Mouse (Mus musculus) erythroblast, adult 5-6 weeks (primary cell): ENCODE measurements around the gene Ipo5. TPM values are rescaled to one million over a fixed set of nuclear protein-coding genes. Genes with fewer than 3 reads are reported as not detected.
A peak's percentile ranks its signal among the peaks of the same experiment; 100 is the strongest.

Experiments used
- ATAC-seq: replicated peaks from 2 replicates; pipeline ENCODE4 v1.8.0; 2016; ENCODE audit warnings: moderate number of reproducible peaks, mild to moderate bottlenecking, moderate TSS enrichment, inconsistent platforms; ENCODE audit not compliant: poor library complexity, low FRiP score, severe bottlenecking
- total RNA-seq, 2 experiments: library from RNA; stranded (forward) in 1 of 2; stranded (reverse) in 1 of 2; fragments of 150-400 nt in 1 of 2; fragments of 200-764, 138-1000 nt in 1 of 2; gene quantifications; 2 replicates each; pipeline versions ENCODE4 v1.2.3 to v1.2.4; 2015 to 2017; ENCODE audit warnings: low replicate concordance in 2 of 2

Gene Ipo5
- total RNA-seq, 2 experiments from 2014 or later: 31.3 to 41.3 TPM

DNA sequence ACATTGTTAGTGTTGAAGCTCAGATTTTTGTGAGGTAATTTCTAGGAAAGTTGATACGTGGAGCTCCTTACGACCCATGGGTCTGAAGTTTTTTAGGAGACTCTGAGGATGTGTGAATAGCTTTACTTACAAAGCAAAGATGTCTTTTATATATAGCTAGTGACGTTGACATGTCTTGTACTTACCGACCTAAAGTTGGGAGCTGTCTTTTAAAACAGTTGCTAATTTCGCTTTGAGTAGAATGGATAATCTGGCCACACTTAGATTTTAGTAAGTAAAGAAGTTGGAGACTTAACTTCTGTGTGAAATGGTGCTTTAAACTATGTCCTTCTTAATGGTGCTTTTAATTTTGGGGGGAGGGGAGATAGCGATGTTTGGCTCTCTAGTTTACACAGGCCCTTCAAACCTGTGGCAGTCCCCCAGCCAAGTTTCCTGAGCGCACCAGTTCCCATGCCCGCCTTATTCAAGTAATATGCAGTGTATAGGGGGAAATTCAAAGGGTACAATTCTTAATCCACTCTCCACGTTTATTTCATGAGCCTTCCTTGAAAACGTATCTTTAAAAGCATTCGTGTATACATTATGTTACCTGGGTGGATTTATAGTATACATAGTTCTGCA, 1.2 kb downstream of the Ipo5 start:
- no peak for ATAC-seq

- ATAC-seq: no peak
These were observed 1.9 kb downstream of the Ipo5 start for GRCm38 (mm10) chr14:120912916-120913315.

- ATAC-seq: no peak
These were observed 10.8 kb downstream of the Ipo5 start for GRCm38 (mm10) chr14:120921805-120922204.

- no peak for ATAC-seq
These were observed 13.0 kb downstream of the Ipo5 start for GRCm38 (mm10) chr14:120924044-120924443.

GRCm38 (mm10) chr14:120925731-120926585, 14.9 kb downstream of the Ipo5 start:
- ATAC-seq: no peak

DNA sequence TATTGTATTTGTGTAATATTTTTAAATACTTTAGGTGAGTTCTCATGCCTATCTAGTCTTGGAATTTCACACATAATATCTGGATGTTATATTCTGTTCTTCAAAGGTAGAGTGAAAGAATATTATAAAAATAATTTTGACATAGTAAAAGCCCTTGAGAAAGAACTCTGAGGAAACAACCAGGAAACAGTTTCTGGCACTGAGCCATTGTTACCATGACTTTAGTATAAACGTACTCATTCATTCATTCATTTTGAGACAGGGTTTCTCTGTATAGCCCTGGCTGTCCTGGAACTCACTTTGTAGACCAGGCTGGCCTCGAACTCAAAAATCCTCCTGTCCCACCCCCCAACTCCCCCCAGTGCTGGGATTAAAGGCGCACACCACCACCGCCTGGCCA, 20.2 kb downstream of the Ipo5 start:
- no peak for ATAC-seq

DNA sequence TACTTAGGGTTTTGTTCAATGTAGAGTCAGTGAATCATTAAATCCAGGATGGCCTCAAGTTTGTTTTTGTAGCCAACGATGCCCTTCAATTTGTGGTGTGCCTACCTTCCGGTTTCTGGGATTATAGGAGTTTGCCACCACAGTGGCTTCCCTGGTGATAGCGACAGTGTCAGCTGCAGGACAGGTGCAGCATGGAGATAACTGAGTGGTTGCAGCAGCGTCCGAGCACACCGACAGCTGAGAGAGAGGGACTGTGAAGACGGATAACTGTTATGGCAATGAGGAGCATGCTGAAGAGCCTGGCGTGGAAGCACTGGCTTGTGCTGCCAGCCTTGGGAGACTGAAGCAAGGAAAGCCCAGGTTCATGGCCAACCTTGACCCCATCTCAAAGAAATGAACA, 22.6 kb downstream of the Ipo5 start:
- peak; percentile 83 for ATAC-seq

DNA sequence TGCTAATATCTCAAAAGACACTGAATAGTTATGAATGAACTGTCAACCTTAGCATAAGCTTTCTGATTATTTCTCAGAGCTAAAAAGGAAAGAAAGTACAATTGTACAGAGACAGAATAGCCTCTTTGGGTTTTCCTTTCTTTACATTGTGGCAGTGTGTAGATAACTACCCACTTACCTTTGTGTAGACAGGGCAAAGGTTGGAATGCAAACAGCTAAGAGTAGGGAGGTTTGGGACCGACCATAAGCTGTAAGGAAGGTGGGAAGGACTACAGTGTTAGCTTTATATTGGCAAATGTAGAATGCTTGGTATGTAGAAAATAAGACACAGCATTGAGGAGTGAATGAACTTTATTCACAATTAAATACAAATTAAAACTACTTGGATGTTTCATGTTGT, 26.1 kb downstream of the Ipo5 start:
- no peak for ATAC-seq

- ATAC-seq: no peak
These were observed 31.8 kb downstream of the Ipo5 start for GRCm38 (mm10) chr14:120942803-120943202.

- no peak for ATAC-seq
These were observed 34.1 kb downstream of the Ipo5 start for GRCm38 (mm10) chr14:120945146-120945545.

- ATAC-seq: no peak
These were observed 36.1 kb downstream of the Ipo5 start for GRCm38 (mm10) chr14:120947104-120947503.

DNA sequence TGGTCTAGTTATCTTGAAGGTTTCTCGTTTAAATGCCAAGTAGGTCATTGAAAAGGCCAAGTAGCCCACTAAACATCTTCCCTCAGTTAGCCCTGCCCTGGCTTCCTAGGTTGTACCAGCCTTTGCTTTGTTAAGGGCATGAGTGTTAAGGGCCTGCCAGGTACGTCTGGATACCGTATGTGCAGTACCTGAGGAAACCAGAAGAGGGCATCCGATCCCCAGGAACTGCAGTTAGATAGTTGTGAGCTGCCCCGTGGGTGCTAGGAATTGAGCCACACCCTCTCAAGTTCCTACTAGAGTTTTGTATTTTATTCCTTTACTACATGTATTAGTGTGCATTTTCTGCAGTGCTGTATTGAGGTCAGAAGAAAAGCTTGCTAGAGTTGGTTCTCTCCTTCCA, 38.0 kb downstream of the Ipo5 start:
- ATAC-seq: peak; percentile 65; the same call in 1 of the 2 replicates

GRCm38 (mm10) chr14:120950068-120950467, 39.0 kb downstream of the Ipo5 start:
- ATAC-seq: no peak

- no peak for ATAC-seq
These were observed 41.4 kb downstream of the Ipo5 start for GRCm38 (mm10) chr14:120952434-120952833.

DNA sequence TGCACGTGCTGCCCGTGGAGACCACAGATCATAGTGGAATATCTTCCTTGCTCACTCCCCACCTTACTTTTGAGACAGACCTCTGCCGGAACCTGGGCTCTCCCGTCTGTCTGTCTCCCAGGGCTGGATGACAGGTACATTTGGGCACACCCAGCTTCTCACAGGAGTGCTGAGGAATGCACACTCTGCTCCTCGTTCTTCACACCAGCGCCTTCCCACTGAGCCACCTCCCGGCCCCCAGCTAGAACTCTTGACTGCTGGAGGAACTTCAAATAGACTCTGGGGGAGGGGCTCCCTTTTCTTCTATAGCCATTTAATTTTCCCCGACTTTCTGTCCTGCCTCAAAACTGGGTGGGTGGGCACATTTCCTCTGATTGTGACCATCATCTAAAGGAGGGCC, 49.5 kb downstream of the Ipo5 start:
- no peak for ATAC-seq

GRCm38 (mm10) chr14:120960991-120961390, 50.0 kb downstream of the Ipo5 start:
- no peak for ATAC-seq

DNA sequence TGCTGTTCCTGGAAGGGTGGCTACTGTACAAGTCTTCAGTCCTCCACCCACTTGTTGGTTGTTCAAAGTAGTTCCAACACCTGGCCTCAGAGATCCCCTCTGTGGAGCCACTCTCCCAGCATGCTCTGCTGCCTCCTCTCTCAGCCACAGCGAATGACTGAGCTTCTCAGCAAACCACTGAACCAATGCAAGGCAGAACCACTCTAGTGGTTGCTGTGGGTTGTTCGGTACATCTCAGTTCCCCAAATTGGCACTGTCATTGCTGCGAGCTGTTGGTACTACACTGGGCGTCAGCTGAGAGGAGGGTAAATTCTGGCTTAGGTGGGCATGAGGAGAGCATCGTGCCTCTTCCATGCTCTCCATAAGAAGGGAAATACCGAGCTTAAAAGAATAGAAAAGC, 56.0 kb downstream of the Ipo5 start:
- ATAC-seq: no peak

DNA sequence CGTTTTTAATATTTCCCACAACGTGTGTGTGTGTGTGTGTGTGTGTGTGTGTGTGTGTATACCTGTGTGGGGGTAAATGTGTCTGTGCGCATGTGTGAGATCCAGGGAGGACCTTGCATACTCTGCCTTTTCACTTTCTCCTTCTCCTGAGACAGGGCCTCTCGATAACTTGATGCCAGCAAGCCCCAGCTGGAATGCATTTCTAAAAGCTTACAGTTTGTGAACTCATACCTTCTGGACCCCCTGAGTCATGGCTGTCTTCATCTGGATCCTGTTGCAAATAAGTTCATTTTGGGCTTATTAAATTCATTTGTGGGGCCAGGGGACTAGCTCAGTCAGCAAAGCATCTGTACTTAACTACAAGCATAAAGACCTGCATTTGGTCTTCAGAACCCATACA, 57.7 kb downstream of the Ipo5 start:
- ATAC-seq: no peak

- no peak for ATAC-seq
These were observed 58.6 kb downstream of the Ipo5 start for GRCm38 (mm10) chr14:120969673-120970072.

DNA sequence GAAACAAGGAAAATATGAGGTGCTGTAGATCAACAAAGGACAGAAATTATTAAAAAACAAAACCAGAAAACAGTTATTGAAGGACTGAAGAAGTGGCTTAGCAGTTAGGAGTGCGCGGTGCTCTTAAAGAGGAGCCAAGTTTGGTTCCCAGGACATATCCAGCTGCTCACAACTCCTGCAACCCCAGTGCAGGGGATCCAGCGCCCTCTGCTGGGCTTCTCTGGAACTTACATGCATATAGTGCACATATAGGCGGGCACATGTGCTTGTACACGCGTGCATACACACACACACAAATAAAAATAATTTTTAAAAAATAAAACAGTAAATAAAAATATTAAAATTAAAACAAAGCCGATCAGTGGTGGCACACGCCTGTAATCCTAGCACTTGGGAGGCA, 59.6 kb downstream of the Ipo5 start:
- no peak for ATAC-seq

GRCm38 (mm10) chr14:120971313-120971712, 60.3 kb downstream of the Ipo5 start:
- no peak for ATAC-seq
